Mouse (Mus musculus) neural tube, embryonic 15.5 days (tissue): Measurements from ENCODE around the gene Olfr358. TPM values are rescaled to one million over a fixed set of nuclear protein-coding genes. Genes with fewer than 3 reads are reported as not detected.

ENCODE experiments used
- ATAC-seq: fragments of 200-750 bp; cut with Nextera tagmentation; 2 replicates; pipeline ENCODE4 v1.8.0; 2017; ENCODE audit warnings: mild to moderate bottlenecking, moderate TSS enrichment, moderate library complexity; ENCODE audit not compliant: low FRiP score
- H3K27ac ChIP-seq: fragments of 300-500 bp; sonication (generic); replicated peaks from 2 replicates; pipeline ENCODE4 v1.5.1; 2015; ENCODE audit warnings: mild to moderate bottlenecking, inconsistent platforms
- H3K27me3 ChIP-seq: fragments of 300-500 bp; sonication (generic); replicated peaks from 2 replicates; pipeline ENCODE4 v1.6.1; 2015; ENCODE audit warnings: inconsistent platforms
- H3K36me3 ChIP-seq: fragments of 300-500 bp; sonication (generic); 2 replicates; pipeline ENCODE4 v1.6.1; 2015; ENCODE audit warnings: inconsistent platforms
- H3K4me1 ChIP-seq: fragments of 300-500 bp; sonication (generic); 2 replicates; pipeline ENCODE4 v1.6.1; 2015; ENCODE audit warnings: inconsistent platforms
- H3K4me2 ChIP-seq: fragments of 300-500 bp; sonication (generic); 2 replicates; pipeline ENCODE4 v1.6.1; 2015; ENCODE audit warnings: inconsistent platforms, mild to moderate bottlenecking, moderate library complexity
- H3K4me3 ChIP-seq: fragments of 300-500 bp; sonication (generic); replicated peaks from 2 replicates; pipeline ENCODE4 v1.5.1; 2015; ENCODE audit warnings: mild to moderate bottlenecking, inconsistent platforms
- H3K9ac ChIP-seq: fragments of 300-500 bp; sonication (generic); replicated peaks from 2 replicates; pipeline ENCODE4 v1.6.1; 2015; ENCODE audit warnings: mild to moderate bottlenecking, inconsistent platforms
- H3K9me3 ChIP-seq: fragments of 300-500 bp; sonication (generic); replicated peaks from 2 replicates; pipeline ENCODE4 v1.6.1; 2016; ENCODE audit warnings: inconsistent platforms
- WGBS: fragments of 180-500 bp; shearing (Covaris S2); methylation state at CpG from one replicate; pipeline ENCODE4 v1.1.7; 2015; ENCODE audit warnings: mixed read lengths; 5-methylcytosine and 5-hydroxymethylcytosine counted together
- polyA plus RNA-seq: library from polyadenylated mRNA; unstranded; fragments of >200 nt; fragmentation: Nextera tagmentation; extraction: Ambion mirVana; gene quantifications from 2 replicates; pipeline ENCODE4 v1.2.1, GENCODE M21; 2015

Gene Olfr358
- polyA plus RNA-seq: not detected in 2 replicates

DNA sequence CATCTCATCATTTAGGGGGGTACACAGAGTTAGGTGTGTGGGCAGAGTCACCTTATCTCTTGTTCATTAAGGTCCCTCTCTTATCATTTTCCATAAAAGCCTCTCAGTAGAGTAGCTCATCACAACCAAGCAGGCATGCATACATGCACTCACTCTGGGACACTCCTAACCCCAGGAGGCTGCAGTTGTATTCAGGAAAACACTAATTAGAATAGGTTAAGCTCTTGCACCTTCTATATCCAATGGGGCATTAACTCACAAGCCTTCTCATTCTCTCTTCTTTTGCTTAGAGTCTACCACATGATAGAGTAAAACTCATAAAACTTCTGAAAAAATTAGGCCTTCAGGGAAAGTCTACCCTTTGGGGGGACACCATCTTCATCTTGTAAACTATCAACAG, at the start of gene Olfr358:
Olfr358 (minus strand) TSS at position 101 of the 400 bp plus-strand sequence.
- no peak within 1 kb of the TSS for H3K27ac ChIP-seq
- ATAC-seq: no peak
- no peak within 1 kb of the TSS for H3K9ac ChIP-seq

DNA sequence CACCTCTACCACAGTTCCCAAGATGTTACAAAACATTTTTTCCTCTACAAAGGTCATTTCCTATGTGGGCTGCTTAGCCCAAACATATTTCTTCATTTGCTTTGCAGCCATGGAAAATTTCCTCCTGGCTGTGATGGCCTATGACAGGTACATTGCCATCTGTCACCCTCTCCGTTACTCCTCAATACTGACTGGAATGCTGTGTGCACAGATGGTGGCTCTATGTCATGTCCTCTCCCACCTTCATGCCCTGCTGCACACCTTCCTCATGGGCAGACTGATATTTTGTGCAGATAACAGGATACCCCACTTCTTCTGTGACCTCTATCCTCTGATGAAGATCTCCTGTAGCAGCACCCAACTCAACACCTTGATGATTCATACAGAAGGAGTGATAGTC, 12.1 kb downstream of the Olfr358 start:
- Histone ChIP-seq H3K9ac (no peak overlapping the region), H3K4me1 (no peaks in the 10 kb centered on the region), H3K27me3 (no peaks in the 10 kb centered on the region), H3K9me3 (peaks cover 15% of the 10 kb centered on the region), H3K36me3 (no peaks in the 10 kb centered on the region), H3K4me2 (no peak overlapping the region), H3K27ac (no peak overlapping the region), H3K4me3 (no peak overlapping the region)
- WGBS: 89% methylated on average over 1 of the region's 1 CpGs
- ATAC-seq: no peak

More for the DNA sequence above, at the start of gene Olfr358:
- no peaks in the 10 kb centered on the region for H3K4me1 ChIP-seq
- peaks cover 10% of the 10 kb centered on the region; the same call in 1 of the 2 replicates for H3K9me3 ChIP-seq
- H3K27me3 ChIP-seq: no peaks in the 10 kb centered on the region
- H3K4me3 ChIP-seq: no peak within 1 kb of the TSS
- H3K4me2 ChIP-seq: no peak within 1 kb of the TSS
- no peaks in the 10 kb centered on the region for H3K36me3 ChIP-seq

DNA sequence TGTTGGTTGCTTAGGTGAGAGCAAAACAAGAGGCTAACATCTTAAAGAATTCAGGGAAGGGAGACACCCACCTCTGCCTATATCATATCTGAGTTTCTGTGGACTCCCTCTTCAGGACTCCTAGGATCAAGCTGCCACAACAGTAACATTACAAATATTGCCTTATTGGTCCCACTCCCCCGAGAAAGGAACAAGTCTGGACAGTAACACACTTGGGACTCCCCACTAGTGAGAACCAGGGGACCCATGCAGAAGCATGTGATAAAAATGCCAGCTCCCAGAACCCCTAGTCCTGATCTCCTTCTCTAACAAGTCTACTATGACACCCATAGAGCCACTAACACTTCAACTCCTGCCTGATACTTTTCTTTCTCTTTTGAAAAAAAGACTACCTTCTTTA, 15.6 kb downstream of the Olfr358 start, which contains the start of gene Olfr357:
Olfr357 (plus strand) TSS at position 301 of the 400 bp plus-strand sequence.
- H3K27me3 ChIP-seq: no peaks in the 10 kb centered on the region
- no peak within 1 kb of the TSS for H3K27ac ChIP-seq
- peaks cover 7% of the 10 kb centered on the region for H3K9me3 ChIP-seq
- no peak within 1 kb of the TSS for H3K9ac ChIP-seq
- WGBS: 48% methylated on average over 1 of the region's 1 CpGs
- H3K36me3 ChIP-seq: no peaks in the 10 kb centered on the region
- no peaks in the 10 kb centered on the region for H3K4me1 ChIP-seq
- ATAC-seq: no peak
- H3K4me3 ChIP-seq: no peak within 1 kb of the TSS
- H3K4me2 ChIP-seq: no peak within 1 kb of the TSS

Other genes starting within 250 kb of the Olfr358 start
- gene Olfr348, start 225.1 kb downstream of the Olfr358 start, polyA plus RNA-seq: not detected in 2 replicates
- gene Olfr50, start 218.8 kb downstream of the Olfr358 start, polyA plus RNA-seq: not detected in 2 replicates
- gene Olfr3, start 192.3 kb downstream of the Olfr358 start, polyA plus RNA-seq: not detected in 2 replicates
- not detected in 2 replicates for gene Olfr350, start 163.0 kb downstream of the Olfr358 start, polyA plus RNA-seq
- not detected in 2 replicates for gene Olfr351, start 146.7 kb downstream of the Olfr358 start, polyA plus RNA-seq
- not detected in 2 replicates for gene Olfr352, start 140.9 kb downstream of the Olfr358 start, polyA plus RNA-seq
- gene Olfr353, start 116.4 kb downstream of the Olfr358 start, polyA plus RNA-seq: not detected in 2 replicates
- not detected in 2 replicates for gene Olfr354, start 103.7 kb downstream of the Olfr358 start, polyA plus RNA-seq
- not detected in 2 replicates for gene Olfr355, start 80.4 kb downstream of the Olfr358 start, polyA plus RNA-seq
- not detected in 2 replicates for gene Olfr356, start 72.2 kb downstream of the Olfr358 start, polyA plus RNA-seq
- not detected in 2 replicates for gene Olfr357, start 15.5 kb downstream of the Olfr358 start, polyA plus RNA-seq
- not detected in 2 replicates for gene Olfr360, start 56.4 kb upstream of the Olfr358 start, polyA plus RNA-seq
- gene Olfr361, start 80.0 kb upstream of the Olfr358 start, polyA plus RNA-seq: not detected in 2 replicates
- gene Olfr362, start 108.6 kb upstream of the Olfr358 start, polyA plus RNA-seq: not detected in 2 replicates
- not detected in 2 replicates for gene Olfr364-ps1, start 130.0 kb upstream of the Olfr358 start, polyA plus RNA-seq
- not detected in 2 replicates for gene Olfr365, start 178.9 kb upstream of the Olfr358 start, polyA plus RNA-seq
- gene Olfr366, start 202.2 kb upstream of the Olfr358 start, polyA plus RNA-seq: not detected in 2 replicates